Mouse (Mus musculus) adrenal gland (tissue): ENCODE measurements around the gene Cfap54.

Experiments
- intact Hi-C: fragments of 180-260 bp; cut with DNase I; formaldehyde crosslinking; loops from one replicate; pipeline ENCODE4 v1.15.1; 2025

Gene Cfap54

DNA sequence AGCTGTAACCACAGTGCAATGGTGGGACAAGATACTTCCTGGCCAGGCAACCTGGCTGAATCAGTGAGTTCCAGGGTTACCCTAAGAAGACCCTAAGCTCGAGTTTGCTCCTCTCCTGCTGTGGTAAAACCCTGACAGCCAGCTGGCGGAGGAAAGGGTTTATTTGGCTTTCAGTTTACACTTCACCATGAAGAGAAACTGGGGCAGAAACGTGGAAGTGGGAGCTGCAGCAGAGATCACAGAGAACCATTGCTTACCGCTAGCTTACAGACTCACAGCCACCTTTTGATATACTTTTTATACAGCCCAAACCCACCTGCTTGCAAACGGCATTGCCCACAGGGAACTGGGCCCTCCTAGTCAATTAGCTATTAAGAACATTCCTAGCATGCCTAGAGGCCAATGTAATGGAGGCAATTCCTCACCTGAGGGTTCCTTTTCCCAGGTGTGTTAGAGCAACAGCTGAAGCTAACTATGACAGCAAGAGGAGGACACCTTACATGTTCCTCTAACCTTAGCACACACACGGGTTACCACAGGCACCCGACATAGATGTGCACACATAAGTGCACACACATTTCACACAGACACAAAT lies 16.9 kb upstream of the Cfap54 start:
- intact Hi-C loops: no loop called here

DNA sequence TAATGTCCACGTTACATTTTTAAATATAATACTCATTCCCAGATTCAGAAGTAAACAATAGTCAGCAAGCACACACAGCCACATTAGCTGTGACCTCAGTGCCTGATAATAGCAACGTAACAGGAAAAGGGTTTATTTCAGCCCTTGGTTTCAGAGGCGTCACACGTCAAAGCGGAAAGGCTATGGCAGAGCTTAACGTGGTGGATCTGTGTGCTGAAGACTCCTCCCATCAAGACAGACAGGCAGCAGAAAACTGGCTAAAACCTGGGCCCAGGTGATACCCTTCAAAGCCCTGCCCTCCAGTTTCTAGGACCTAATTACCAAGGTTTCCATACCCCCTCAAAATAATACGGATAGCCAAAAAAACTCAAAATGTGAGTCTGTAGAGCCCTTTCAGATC lies 16.0 kb upstream of the Cfap54 start:
- intact Hi-C loops: no loop called here

DNA sequence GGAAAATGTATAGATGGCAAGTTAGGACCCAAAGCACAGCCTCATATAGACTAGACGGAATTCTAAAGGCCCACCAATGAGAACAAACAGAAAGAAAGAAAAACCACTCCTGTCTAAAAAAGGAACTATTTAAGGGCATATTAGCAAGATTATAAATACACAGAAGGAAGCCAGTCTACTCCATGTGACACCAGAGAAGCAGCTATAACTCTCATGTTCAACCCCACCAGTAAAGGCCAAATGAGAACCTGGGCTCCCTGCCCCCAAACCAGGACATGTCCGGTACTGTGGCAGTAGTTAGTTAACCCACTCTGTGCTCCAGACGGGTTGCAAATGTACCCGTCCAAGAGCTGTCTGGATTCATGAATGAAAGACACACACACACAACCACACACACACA lies 14.4 kb upstream of the Cfap54 start:
- intact Hi-C loops: no loop called here

DNA sequence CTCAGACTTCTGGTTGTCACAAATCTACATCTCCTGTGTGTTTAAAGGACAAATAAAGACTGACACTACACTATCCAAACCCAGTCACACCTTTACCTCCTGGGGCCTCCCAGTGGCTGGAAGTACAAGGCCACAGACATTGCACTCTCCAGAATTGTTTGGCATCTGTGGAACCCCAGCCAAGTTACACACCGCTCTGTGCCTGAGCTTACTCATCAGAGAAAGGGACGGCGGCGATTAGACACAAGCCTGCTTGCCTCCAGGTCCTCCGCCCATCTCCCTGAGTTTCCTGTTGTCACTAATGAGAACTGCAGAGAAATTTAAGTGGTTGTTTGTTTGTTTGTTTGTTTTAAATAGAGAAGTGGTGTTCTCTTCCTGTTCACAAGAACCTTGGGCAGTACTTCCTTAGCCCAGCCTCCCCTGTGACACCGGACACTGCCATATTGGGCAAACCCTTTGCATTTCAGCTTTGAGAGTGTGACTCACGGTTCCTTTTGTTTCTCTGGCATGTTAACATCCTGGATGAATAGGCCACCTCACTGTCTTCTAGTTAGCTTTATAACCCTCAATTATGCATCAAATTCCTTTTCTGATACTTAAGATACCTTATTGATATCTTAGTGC lies 13.7 kb upstream of the Cfap54 start:
- intact Hi-C loops: no loop called here

DNA sequence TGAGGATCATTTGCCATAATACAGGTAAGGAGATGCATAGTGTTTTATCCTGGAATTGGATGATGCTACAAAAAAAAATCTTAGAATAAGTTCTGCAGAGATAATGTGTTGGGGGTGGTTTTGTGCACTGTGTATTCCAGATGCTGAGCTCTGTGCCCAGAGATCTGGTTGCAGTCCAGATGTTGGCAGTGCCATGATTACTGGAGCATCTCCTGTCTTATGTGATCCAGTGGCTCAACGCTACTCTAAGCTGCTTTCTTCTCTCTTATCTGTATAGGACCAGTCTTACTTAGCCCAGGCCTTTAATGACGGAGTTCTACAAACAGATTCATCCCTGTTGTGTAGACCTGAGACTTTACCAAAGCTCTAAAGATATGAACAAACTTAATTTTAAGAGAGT lies 10.5 kb upstream of the Cfap54 start:
- intact Hi-C loops: no loop called here

DNA sequence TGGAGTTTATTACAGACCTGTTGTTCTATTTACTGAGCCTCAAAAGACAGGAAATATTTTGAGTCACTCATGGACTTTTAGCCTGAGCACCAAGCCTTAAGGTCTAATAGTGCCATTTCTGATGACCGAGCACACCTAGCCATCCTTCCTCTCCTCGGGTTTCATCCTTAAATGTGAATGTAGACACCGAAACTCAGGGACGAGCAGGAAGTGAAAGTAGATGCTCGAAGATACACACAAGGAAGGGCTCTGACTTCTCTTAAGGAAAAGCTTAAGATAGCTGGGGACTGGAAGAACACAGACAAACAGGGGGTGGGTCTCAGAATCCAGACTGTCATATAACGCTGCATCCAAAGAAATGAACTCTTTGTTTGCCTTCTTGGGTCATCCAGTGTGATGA lies 8.8 kb upstream of the Cfap54 start:
- intact Hi-C loops: no loop called here

DNA sequence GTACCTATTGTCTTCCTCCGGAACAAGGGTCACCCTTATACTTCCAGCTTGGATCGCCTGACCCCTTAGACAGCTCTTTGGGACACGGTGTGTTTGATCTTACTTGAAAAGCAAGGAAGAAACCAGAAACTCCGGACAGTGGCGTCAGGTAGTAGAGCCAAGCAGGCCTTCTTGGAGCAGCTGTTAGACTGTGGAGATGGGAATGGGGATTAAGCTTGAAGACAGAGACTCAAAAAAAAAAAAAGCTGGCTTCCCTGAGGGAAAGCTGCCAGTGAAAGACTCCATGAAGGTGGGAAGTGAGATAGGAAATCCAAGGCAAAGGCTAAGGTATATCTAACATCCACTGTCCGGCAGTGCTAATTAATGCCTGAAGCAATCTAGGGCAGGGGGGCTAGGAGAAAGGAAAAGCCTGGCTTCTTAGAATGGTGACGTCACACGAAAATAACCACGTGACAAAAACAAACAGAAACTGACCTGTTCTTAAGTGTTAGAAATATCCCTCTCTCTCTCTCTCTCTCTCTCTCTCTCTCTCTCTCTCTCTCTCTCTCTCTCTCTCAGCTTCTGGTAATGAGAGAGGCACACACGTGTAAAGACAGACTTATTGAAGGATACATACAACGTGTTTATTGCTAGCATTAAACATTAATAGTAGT lies 7.1 kb upstream of the Cfap54 start:
- intact Hi-C loops: loop anchor here (10.0 kb wide), 1 partner anchor 56 kb away; no protein-coding TSS in a partner anchor

DNA sequence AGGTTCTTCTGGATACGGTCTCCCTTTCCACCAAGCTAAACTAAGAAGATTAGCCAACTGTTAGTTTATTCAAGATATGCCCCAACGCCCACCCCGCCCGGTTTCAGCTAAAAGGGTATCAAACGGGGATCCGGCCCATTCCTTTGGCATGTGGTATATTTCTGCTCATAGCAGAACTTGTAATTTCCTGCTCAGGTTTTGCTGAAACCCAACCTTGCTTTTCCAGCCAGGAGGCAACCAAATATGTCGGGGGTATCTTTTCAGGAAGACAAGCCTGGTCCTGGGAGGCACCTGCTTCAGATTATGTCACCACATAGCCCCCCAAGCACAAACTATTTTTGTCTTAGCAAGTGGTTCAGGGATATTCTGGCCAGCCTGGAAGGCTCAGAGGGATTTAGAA lies 6.1 kb upstream of the Cfap54 start:
- intact Hi-C loops: loop anchor here (10.0 kb wide), 1 partner anchor 57 kb away; no protein-coding TSS in a partner anchor

DNA sequence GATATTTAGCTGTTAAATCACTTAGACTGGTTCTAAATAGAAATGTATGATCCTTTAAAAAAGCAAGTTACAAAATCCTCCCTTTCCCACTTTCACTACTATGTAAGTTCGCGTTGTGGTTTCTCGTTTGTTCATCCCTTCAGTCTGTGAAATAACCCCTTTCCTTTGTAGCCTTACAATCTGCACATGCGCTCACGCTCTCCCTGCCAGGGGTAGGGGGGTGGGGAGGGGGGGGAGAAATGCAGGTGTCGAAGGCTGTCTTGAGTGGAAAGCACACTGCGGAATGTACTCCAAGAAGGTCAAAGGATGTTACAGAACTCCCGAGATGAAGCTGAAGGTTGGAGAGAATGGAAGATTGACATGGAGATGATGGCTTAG lies 2.5 kb upstream of the Cfap54 start:
- intact Hi-C loops: loop anchor here (10.0 kb wide), 1 partner anchor 61 kb away; no protein-coding TSS in a partner anchor

DNA sequence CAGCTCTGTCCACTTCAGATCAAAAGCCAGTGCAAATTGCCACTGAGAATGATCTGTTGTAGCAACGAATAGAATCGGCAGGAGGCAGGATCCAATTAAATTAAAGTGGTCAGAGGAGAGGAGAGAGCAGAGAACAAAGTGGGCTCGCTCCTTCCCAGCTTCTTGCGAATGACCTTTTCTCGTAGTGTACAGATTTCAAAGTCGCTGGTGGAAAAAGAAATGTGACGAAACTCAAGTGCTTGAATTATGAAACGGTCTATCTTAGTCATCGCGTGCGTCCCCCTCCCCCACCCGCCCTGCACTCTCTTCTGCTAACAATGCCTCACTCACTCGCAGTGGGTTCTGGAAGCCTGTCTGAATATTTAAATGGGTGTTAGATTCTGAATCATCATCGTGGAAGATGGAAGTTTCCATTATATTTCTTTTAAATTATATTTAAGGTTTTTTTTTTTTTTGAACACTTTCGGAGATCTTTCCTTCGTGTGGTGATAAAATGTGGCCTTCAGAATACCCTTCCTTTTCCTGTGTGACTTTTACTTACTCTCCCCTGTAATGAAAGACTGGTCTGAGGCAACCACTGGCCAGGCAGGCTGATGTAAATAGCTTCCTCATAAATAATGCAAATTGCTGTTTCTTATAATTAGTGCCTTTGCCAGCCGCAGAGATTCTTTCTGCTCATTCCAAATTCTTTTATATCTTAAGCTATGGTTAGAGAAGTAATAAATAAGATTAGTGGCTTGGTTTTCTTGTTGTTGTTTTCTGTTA lies 2.0 kb upstream of the Cfap54 start:
- intact Hi-C loops: loop anchor here (10.0 kb wide), 1 partner anchor 61 kb away; no protein-coding TSS in a partner anchor

DNA sequence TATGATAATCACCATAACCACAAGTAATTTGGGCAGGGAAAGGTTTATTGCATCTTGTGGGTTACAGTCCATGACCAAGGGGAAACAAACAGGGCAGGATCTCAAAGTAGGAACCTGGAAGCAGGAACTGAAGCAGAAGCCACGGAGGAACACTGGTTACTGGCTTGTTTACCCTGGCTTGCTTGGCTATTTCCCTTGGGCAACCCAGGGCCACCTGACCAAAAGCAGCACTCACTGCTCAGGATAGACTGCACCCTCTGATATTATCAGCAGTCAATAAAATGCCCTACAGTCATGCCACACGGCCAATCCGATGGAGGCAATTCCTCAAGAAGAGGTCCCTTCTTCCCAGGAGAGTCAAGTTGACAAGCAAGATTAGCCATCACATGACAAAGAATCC lies 1.9 kb downstream of the Cfap54 start:
- intact Hi-C loops: loop anchor here (10.0 kb wide), 2 partner anchors 205 to 345 kb away; no protein-coding TSS in a partner anchor

DNA sequence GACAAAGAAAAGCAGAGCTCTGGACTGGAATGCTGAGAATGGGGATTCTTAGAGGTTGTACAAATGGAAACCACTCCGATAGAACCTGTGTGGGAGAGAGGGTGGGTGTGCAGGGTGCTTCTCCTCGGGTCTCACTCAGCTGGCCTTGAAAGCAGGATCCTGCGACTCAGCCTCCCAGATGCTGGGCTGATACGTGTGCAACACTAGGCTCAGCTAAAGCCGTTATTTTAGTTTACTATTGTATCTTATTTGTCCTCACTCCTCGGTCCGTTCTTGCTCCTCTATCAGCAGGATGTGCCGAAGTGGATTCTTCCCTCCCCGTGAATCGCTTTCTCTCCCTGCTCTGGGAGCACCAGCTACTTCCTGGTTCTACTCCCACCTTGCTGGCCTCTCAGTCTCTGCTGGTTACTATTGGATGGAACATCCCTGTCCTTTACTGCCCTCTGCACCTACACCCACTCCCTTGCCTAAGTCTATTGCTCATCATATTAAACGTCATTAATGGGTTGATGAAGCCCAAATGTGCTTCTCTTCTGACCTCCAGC lies 3.4 kb downstream of the Cfap54 start:
- intact Hi-C loops: loop anchor here (10.0 kb wide), 2 partner anchors 207 to 347 kb away; no protein-coding TSS in a partner anchor

DNA sequence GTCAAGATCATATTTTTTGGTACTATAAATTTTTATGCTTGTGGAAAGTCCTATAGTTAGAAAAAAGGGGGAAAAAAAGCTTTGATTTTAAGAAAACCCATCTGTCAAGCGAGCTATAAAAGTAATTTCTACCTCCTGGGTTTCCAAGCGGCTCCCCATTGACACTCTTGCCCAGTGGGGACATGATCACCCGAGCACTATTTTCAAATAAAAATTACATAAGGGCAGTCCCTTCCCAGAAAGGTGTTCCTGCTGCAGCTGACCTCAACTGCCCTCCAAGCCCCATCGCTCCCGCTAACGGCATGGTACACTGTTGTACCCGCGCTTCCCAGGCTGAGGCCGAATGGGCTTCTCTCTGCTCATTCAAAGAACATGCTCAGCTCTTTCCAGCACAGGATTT lies 5.0 kb downstream of the Cfap54 start:
- intact Hi-C loops: loop anchor here (10.0 kb wide), 2 partner anchors 208 to 348 kb away; no protein-coding TSS in a partner anchor

DNA sequence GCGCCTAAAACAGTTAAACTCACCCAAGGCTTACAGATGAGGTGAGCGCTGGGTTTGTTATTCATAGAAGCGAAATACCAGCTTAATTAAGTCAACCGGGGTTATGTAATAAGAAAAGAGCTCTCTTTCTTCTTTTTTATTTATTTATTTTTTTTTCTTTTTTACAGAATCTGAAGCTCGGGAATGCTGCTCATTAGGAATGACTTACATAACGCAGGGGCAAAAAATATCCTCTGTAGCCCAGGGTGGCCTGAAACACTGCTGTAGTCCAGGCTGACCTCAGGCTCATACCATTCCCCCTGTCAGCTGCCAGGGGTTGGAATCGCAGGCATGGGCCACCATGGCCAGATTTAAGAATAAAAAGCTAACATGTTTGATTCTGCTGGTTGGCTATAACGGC lies 5.6 kb downstream of the Cfap54 start:
- intact Hi-C loops: loop anchor here (10.0 kb wide), 2 partner anchors 209 to 349 kb away; no protein-coding TSS in a partner anchor

DNA sequence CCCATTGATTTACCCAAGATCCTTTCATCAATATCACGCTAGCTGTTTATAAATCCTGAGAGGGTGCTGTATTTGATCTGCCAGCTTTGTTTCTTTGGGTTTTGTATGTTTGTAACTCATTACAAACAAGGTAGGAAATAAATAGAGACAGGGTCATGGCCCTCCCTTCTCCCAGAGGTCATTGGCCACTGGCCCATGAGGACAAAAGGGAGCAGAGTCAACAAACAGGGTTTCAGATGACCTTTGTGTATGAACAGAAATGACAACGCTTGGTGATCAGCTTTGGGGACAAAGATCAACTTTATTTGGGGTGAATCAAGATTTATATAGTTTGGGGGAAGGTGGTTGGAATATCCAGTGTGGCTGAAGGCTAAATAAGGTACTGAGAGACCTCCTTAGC lies 8.6 kb downstream of the Cfap54 start:
- intact Hi-C loops: loop anchor here (10.0 kb wide), 2 partner anchors 212 to 352 kb away; no protein-coding TSS in a partner anchor

DNA sequence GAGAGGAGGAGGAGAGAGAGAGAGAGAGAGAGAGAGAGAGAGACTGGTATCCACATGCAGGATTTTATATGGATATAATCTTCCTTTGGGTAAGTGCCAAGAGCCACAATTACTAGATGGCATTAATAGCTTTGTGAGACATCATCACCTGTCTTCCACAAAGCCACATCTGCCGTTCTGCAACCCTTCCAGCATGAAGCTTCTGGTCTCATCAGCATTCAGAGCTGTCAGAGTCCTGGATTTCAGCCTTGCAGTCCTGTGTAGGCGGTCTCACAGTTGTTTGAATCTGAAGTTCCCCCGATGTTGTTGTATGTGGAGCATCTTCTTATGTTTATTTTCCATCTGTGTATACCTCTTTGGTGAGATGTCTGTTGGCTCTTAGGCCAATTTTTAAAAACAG lies 9.7 kb downstream of the Cfap54 start:
- intact Hi-C loops: loop anchor here (10.0 kb wide), 2 partner anchors 213 to 353 kb away; no protein-coding TSS in a partner anchor

DNA sequence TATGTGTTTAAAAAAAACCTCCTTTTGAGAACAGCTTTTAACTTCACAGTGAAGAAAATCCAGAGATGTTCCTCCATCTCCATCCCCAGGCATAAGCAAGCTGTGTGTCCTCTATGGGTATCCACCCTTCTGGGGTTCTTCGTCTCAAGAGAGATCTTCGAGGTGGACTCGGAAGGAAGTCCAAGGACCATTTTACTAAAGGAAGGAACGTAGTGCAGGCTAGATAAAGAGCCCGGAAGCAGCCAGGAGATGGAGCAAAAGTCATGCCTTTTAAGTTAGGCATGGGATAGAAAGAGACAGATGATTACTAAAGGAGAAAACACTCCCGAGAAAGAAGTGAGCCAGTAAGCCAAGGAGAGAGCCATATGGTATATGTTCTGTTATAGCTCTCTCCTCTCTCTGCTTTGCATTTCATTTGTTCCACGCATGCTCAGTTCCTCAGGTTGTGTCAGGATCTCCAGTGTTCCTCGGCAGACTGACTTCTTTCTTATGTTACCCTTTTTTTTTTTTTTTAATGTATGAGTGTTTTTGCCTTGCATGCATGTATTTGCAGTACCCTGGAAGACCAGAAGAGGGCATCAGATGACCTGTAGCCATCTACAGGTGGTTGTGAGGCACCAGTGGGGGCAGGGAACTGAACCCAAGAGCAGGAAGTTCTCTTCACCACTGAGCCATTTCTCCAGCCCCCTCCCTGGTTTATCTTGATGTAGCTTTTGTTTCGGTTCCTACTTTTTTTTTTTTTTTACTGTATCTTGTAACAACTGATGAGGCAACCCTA lies 11.1 kb downstream of the Cfap54 start:
- intact Hi-C loops: loop anchor here (10.0 kb wide), 2 partner anchors 214 to 354 kb away; no protein-coding TSS in a partner anchor

DNA sequence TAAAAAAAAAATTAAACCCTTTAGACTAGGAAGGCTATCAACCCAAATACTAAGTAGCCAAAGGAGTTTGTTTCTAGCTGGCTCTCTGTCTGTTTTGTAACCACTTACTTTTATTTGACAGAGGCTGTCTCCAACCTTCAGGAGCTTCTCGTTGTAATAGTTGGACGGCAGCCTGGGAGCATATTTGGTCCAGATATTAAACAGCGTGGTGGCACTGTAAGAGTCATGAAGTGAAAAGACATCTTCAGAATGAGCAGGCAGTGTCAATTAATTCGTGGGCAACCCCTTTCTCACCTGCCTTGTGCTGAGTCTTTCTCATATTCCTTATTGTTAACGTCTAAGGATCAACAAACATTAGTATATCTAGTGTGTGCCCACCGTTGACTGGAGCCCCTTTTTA lies 11.7 kb downstream of the Cfap54 start:
- intact Hi-C loops: loop anchor here (10.0 kb wide), 3 partner anchors 215 to 405 kb away; no protein-coding TSS in a partner anchor

DNA sequence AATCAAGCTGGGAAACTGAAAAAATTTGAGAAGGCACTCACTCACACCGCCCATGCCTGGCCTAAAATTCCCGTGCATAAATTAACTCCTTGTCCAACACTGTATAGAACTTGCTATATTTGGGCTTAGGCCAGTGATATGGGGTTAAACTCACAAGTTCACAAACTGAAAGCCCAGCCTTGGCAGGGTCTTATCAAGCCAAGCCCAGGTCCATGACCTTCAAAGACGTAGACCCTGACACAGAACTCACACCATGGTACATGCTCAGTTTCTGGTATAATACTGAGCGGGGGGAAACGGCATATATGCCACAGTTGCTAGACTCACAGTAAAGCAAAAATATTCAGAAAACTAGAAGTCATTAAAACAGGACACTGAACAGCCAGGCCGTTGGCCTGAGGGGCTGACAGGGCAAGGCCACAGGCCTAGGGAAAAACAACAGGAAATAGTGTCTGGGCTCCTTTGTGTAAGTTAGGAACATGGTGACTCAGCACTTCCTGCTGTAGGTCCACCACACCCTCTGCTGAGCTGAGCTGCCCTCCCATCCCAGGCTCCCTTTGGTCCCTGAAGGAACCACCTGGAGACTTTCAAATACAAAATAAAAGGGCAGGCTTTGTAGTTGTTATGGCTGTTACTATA lies 12.3 kb downstream of the Cfap54 start:
- intact Hi-C loops: loop anchor here (10.0 kb wide), 1 partner anchor 406 kb away; no protein-coding TSS in a partner anchor

DNA sequence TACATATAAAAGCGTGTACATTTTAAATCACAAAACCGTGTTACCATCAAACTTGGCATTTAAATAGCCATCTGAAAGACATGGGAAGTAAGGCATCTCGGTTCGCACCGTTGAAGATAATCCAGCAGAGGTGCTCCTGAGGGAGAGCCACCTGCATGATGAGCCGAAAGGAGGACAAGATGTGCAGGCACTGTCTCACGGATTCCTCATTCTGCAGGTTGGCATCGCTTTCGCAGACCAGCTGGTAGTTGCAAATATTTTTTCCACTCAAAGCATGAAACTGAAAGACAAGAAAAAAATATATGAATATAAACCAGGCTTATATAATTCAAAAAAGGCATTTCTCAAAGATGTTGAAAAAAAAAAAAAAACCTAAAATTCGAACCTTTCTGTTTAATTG lies 16.4 kb downstream of the Cfap54 start:
- intact Hi-C loops: loop anchor here (10.0 kb wide), 1 partner anchor 410 kb away; no protein-coding TSS in a partner anchor
